Mouse (Mus musculus) MEL (cell line): ENCODE measurements around the gene Ankrd28.
A peak's percentile ranks its signal among the peaks of the same experiment; 100 is the strongest.

ENCODE experiments used
- CTCF ChIP-seq, 3 experiments: IDR thresholded peaks in 2 of 3; conservative IDR thresholded peaks in 1 of 3; 2 replicates each; pipeline ENCODE4 v1.5.1; 2011 to 2012; ENCODE audit warnings: low read length in 3 of 3, low read depth in 2 of 3, mild to moderate bottlenecking in 2 of 3, improper control_type of control experiment in 1 of 3, inconsistent platforms in 1 of 3, mixed read lengths in 1 of 3, moderate library complexity in 1 of 3; ENCODE audit not compliant: control insufficient read depth in 1 of 3, insufficient read depth in 1 of 3, poor library complexity in 1 of 3, severe bottlenecking in 1 of 3
- EP300 ChIP-seq, 2 experiments: IDR thresholded peaks; 2 replicates each; pipeline ENCODE4 v1.6.1; 2011; ENCODE audit warnings: improper control_type of control experiment in 2 of 2, low read length in 2 of 2, low read depth in 1 of 2, mild to moderate bottlenecking in 1 of 2
- ETS1 ChIP-seq: IDR thresholded peaks from 2 replicates; pipeline ENCODE4 v1.6.1; 2012; ENCODE audit warnings: low read depth, mild to moderate bottlenecking, inconsistent platforms, low read length, improper control_type of control experiment, moderate library complexity
- GATA1 ChIP-seq: IDR thresholded peaks from 2 replicates; pipeline ENCODE4 v1.6.1; 2011; ENCODE audit warnings: low read depth, low read length, improper control_type of control experiment
- MAZ ChIP-seq: IDR thresholded peaks from 2 replicates; pipeline ENCODE4 v1.6.1; 2012; ENCODE audit warnings: low read depth, mild to moderate bottlenecking, inconsistent platforms, low read length, improper control_type of control experiment
- NRF1 ChIP-seq: IDR thresholded peaks from 2 replicates; pipeline ENCODE4 v1.6.1; 2014; ENCODE audit warnings: low read depth, mild to moderate bottlenecking, inconsistent platforms, low read length, improper control_type of control experiment, moderate library complexity; ENCODE audit not compliant: poor library complexity, insufficient read depth, severe bottlenecking
- POLR2A ChIP-seq, 2 experiments: IDR thresholded peaks; 2 replicates each; pipeline ENCODE4 v1.6.1; 2011 to 2012; ENCODE audit warnings: low read length in 2 of 2, mild to moderate bottlenecking in 2 of 2, control low read depth in 1 of 2, improper control_type of control experiment in 1 of 2, low read depth in 1 of 2, moderate library complexity in 1 of 2; ENCODE audit not compliant: control insufficient read depth in 1 of 2, insufficient read depth in 1 of 2, poor library complexity in 1 of 2
- RAD21 ChIP-seq: IDR thresholded peaks from 2 replicates; pipeline ENCODE4 v1.6.1; 2011; ENCODE audit warnings: mild to moderate bottlenecking, low read depth, low read length, improper control_type of control experiment
- TCF12 ChIP-seq: IDR thresholded peaks from 2 replicates; pipeline ENCODE4 v1.6.1; 2014; ENCODE audit warnings: low read depth, mild to moderate bottlenecking, inconsistent platforms, low read length, improper control_type of control experiment, moderate library complexity
- ZMIZ1 ChIP-seq: IDR thresholded peaks from 2 replicates; pipeline ENCODE4 v1.6.1; 2012; ENCODE audit warnings: low read depth, mild to moderate bottlenecking, inconsistent platforms, low read length, improper control_type of control experiment, moderate library complexity

DNA sequence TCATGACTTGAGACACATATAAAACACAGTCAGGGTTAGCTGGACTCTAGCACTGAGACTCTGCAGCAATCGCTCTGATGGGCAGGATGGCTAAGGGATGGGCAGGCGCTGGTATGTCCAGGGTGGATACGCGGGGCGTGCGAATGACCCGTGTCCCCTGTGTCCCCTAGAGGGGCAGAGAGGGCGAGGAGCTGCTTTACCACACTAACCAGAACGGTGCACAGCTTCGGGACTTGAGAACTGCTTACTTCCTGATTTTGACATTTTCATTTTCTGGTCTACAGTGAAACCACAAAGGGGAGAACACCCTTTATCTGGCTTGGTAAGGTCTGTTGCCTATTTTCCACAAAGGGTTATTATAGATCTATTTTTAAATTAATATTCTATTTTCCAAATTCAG is 144.8 kb downstream of the Ankrd28 start:
- TF ChIP-seq CTCF (IDR thresholded peaks at IDR 0.05 in 2 of 3, conservative IDR thresholded peaks at IDR 0.05 in 1 of 3; ENCODE audit: control insufficient read depth in 1 of 3, insufficient read depth in 1 of 3, low read depth in 2 of 3, low read length in 3 of 3, poor library complexity in 1 of 3, severe bottlenecking in 1 of 3): no peak
- peak in 1 of 2 experiments; percentile 54; a peak in 2 of 4 replicates for TF ChIP-seq POLR2A (IDR thresholded peaks at IDR 0.05; ENCODE audit: control insufficient read depth in 1 of 2, insufficient read depth in 1 of 2, low read depth in 1 of 2, low read length in 2 of 2, poor library complexity in 1 of 2)
- peak; percentile 59 to 80; a peak in 3 of 4 replicates for TF ChIP-seq EP300 (IDR thresholded peaks at IDR 0.05; ENCODE audit: low read depth in 1 of 2, low read length in 2 of 2)
- peak; percentile 70 for TF ChIP-seq ETS1
- no peak for TF ChIP-seq ZMIZ1
- TF ChIP-seq TCF12: no peak
- TF ChIP-seq GATA1: peak; percentile 67
- no peak for TF ChIP-seq RAD21
- TF ChIP-seq MAZ: no peak
- TF ChIP-seq NRF1: no peak
